Mouse (Mus musculus): ENCODE data around the gene Wdcp. TPM values are rescaled to one million over a fixed set of nuclear protein-coding genes. Genes with fewer than 3 reads are reported as not detected.
A peak's percentile ranks its signal among the peaks of the same experiment; 100 is the strongest.

Gene Wdcp
- polyA plus RNA-seq, 2 experiments, result 12.6 to 18.2 TPM

DNA sequence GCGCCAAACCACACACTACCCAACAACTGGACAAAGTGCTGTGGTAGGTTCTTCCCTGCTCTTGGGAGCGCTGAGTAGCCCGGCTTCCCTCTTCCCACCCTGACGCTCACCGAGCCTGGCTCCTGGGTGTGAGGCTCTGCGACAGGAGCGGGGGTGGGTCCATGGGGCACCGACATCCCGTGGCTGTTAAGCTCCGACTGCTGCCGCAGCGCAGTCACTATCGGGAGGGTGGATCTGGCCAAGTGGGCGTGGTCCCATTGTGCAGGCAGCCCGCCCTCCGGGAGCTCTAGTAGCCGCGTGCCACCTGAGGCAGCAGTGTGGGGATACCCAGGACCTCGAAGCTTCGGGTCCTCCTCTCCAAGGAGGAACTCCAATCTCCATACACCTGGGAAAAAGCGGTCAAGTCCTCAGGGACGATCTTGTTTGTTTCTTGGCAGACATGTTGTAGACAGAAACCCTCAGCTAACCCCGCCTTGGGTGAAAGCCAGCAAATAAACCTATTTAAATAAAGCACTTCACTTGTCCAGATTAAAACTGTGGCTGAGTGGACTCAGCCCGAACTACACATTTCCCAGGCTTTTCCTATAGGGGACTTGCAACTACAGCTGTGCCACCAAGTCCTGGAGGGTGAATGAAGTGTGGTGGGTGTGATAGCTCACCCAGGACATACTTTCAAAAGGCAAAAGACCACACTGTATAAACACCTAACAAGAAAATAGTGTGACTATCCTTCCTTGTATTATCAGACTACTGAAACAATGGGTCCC is 31.2 kb downstream of the Wdcp start, which contains the start of gene Mfsd2b:
Mfsd2b (minus strand) TSS at position 199 of the 767 bp plus-strand sequence.
- ATAC-seq (ENCODE audit: low FRiP score, low read depth) (peak; percentile 62), DNase-seq (ENCODE audit: low spot score) (peak; percentile 72)
- no peak for TF ChIP-seq POLR2A (IDR thresholded peaks at IDR 0.05; ENCODE audit: borderline replicate concordance, extremely low read depth, insufficient read depth, insufficient read length)
- Histone ChIP-seq H3K36me3 (ENCODE audit: control insufficient read depth, insufficient read depth, low read length) (peaks cover 6% of the 10 kb centered on the region; the same call in 1 of the 2 replicates), H3K9ac (ENCODE audit: low read depth, low read length, severe bottlenecking) (peak within 1 kb of the TSS; percentile 52), H3K27me3 (ENCODE audit: control insufficient read depth, insufficient read depth, low read length) (no peaks in the 10 kb centered on the region), H3K4me3 (replicated peaks; ENCODE audit: low read length) (peak within 1 kb of the TSS; percentile 34), H3K4me2 (replicated peaks; ENCODE audit: low read depth, low read length, severe bottlenecking) (peak within 1 kb of the TSS; percentile 79), H3K27ac (replicated peaks; ENCODE audit: low read depth, low read length) (no peak within 1 kb of the TSS), H3K4me1 (ENCODE audit: control insufficient read depth, insufficient read depth, low read length) (peaks cover 9% of the 10 kb centered on the region), H3K9me3 (ENCODE audit: control insufficient read depth, low read length) (no peaks in the 10 kb centered on the region)
- WGBS, result 3% methylated on average over 24 of the region's 24 CpGs

DNA sequence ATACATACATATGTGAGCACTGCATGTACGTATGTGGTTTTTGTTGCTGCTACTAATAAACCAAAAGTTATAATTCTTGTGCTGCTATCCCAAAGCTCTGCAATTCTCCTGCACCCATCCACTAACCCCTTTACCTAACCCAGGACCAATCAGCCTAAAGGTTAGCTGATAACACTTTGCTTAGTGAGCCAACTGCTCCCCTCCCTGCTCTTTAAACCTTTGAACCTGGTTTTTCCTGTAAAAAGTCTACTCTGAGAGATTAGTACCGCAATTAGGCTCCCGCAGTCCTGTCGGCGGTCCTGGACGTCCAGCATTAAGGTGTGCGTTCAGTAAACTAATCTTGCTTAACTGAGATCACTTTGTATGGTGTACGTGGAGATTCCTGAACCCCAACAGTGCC is 32.5 kb downstream of the Wdcp start:
- Histone ChIP-seq H3K4me3 (replicated peaks; ENCODE audit: low read length) (no peak overlapping the region), H3K9me3 (ENCODE audit: control insufficient read depth, low read length) (no peaks in the 10 kb centered on the region), H3K9ac (ENCODE audit: low read depth, low read length, severe bottlenecking) (no peak overlapping the region), H3K27ac (replicated peaks; ENCODE audit: low read depth, low read length) (no peak overlapping the region), H3K4me2 (replicated peaks; ENCODE audit: low read depth, low read length, severe bottlenecking) (no peak overlapping the region), H3K27me3 (ENCODE audit: control insufficient read depth, insufficient read depth, low read length) (no peaks in the 10 kb centered on the region), H3K36me3 (ENCODE audit: control insufficient read depth, insufficient read depth, low read length) (peaks cover 10% of the 10 kb centered on the region; the same call in 1 of the 2 replicates), H3K4me1 (ENCODE audit: control insufficient read depth, insufficient read depth, low read length) (peaks cover 9% of the 10 kb centered on the region)
- no peak for DNase-seq (ENCODE audit: low spot score)
- 80% methylated on average over 8 of the region's 8 CpGs for WGBS
- ATAC-seq (ENCODE audit: low FRiP score, low read depth), result no peak
- no peak for TF ChIP-seq POLR2A (IDR thresholded peaks at IDR 0.05; ENCODE audit: borderline replicate concordance, extremely low read depth, insufficient read depth, insufficient read length)

DNA sequence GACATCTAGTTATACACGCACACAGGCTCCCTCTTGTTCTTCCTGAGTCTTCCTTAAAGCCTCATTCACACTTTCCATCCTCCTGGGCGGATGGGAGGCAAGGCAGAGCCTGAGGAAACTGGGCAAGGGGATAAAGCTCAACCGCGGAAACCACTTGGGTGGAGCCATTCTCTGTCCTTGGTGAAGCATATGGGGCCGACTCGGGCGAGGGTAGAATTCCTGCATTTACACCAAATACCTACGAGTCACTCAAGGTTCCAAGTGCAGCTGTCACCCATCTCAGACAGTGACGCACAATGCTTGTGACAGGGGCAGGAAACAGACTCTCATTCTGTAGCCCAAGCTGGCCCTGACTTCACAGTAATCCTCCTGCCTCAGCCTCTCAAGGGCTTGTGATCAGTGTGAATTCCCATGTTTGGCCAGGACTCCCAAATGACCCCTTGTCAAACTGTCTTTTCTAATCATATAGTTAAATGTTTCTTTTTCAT is 35.2 kb downstream of the Wdcp start:
- DNase-seq (ENCODE audit: low spot score), result no peak
- no peak overlapping the region for H3K9ac ChIP-seq (ENCODE audit: low read depth, low read length, severe bottlenecking)
- TF ChIP-seq POLR2A (IDR thresholded peaks at IDR 0.05; ENCODE audit: borderline replicate concordance, extremely low read depth, insufficient read depth, insufficient read length), result no peak
- no peak overlapping the region for H3K27ac ChIP-seq (replicated peaks; ENCODE audit: low read depth, low read length)
- no peaks in the 10 kb centered on the region for H3K9me3 ChIP-seq (ENCODE audit: control insufficient read depth, low read length)
- peaks cover 9% of the 10 kb centered on the region for H3K4me1 ChIP-seq (ENCODE audit: control insufficient read depth, insufficient read depth, low read length)
- H3K27me3 ChIP-seq (ENCODE audit: control insufficient read depth, insufficient read depth, low read length), result no peaks in the 10 kb centered on the region
- peaks cover 19% of the 10 kb centered on the region for H3K36me3 ChIP-seq (ENCODE audit: control insufficient read depth, insufficient read depth, low read length)
- WGBS, result 83% methylated on average over 9 of the region's 9 CpGs
- no peak overlapping the region for H3K4me3 ChIP-seq (replicated peaks; ENCODE audit: low read length)
- ATAC-seq (ENCODE audit: low FRiP score, low read depth), result no peak
- no peak overlapping the region for H3K4me2 ChIP-seq (replicated peaks; ENCODE audit: low read depth, low read length, severe bottlenecking)

DNA sequence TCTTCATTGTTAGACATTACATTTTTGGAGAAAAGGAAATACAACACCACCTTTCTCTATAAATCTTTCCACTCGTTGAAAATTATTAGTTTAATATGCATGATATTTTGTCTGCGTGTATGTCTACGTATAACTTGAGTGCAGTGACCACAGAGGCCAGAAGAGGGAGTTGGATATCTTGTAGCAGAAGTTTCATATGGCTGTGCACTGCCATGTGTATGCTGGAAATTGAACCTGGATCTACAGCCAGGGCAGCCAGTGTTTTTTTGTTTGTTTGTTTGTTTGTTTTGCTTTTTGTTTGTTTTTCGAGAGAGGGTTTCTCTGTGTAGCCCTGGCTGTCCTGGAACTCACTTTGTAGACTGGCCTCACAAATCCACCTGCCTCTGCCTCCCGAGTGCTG is 35.9 kb downstream of the Wdcp start:
- H3K27ac ChIP-seq (replicated peaks; ENCODE audit: low read depth, low read length), result no peak overlapping the region
- H3K4me1 ChIP-seq (ENCODE audit: control insufficient read depth, insufficient read depth, low read length), result peaks cover 6% of the 10 kb centered on the region
- H3K36me3 ChIP-seq (ENCODE audit: control insufficient read depth, insufficient read depth, low read length), result peaks cover 19% of the 10 kb centered on the region
- H3K9ac ChIP-seq (ENCODE audit: low read depth, low read length, severe bottlenecking), result no peak overlapping the region
- H3K9me3 ChIP-seq (ENCODE audit: control insufficient read depth, low read length), result no peaks in the 10 kb centered on the region
- no peak overlapping the region for H3K4me2 ChIP-seq (replicated peaks; ENCODE audit: low read depth, low read length, severe bottlenecking)
- H3K4me3 ChIP-seq (replicated peaks; ENCODE audit: low read length), result no peak overlapping the region
- H3K27me3 ChIP-seq (ENCODE audit: control insufficient read depth, insufficient read depth, low read length), result no peaks in the 10 kb centered on the region
- no peak for TF ChIP-seq POLR2A (IDR thresholded peaks at IDR 0.05; ENCODE audit: borderline replicate concordance, extremely low read depth, insufficient read depth, insufficient read length)
- DNase-seq (ENCODE audit: low spot score) (no peak), ATAC-seq (ENCODE audit: low FRiP score, low read depth) (no peak)
- 93% methylated on average over 5 of the region's 5 CpGs for WGBS

DNA sequence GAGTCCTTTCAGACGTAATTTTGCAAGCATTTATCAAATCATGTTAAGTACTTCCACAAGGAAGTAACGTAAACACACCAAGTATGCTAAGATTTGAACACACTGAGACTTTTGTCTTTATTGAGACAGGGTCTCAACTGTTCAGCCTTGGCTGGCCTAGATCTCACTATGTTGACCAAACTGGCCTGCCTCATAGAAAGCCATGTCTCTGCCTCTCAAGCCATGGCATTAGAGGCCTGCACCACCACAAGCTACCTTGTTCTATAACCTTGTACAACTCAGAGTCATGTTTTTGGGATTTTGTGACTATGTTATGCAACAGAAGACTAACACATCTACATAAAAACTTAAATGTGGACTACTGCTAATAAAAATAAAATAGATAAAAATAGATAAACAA is 39.0 kb downstream of the Wdcp start:
- 82% methylated on average over 2 of the region's 2 CpGs for WGBS
- TF ChIP-seq POLR2A (IDR thresholded peaks at IDR 0.05; ENCODE audit: borderline replicate concordance, extremely low read depth, insufficient read depth, insufficient read length), result no peak
- DNase-seq (ENCODE audit: low spot score) (no peak), ATAC-seq (ENCODE audit: low FRiP score, low read depth) (no peak)
- H3K4me1 ChIP-seq (ENCODE audit: control insufficient read depth, insufficient read depth, low read length), result no peaks in the 10 kb centered on the region
- no peaks in the 10 kb centered on the region for H3K27me3 ChIP-seq (ENCODE audit: control insufficient read depth, insufficient read depth, low read length)
- H3K4me3 ChIP-seq (replicated peaks; ENCODE audit: low read length), result no peak overlapping the region
- no peak overlapping the region for H3K9ac ChIP-seq (ENCODE audit: low read depth, low read length, severe bottlenecking)
- no peak overlapping the region for H3K4me2 ChIP-seq (replicated peaks; ENCODE audit: low read depth, low read length, severe bottlenecking)
- peaks cover 19% of the 10 kb centered on the region for H3K36me3 ChIP-seq (ENCODE audit: control insufficient read depth, insufficient read depth, low read length)
- no peak overlapping the region for H3K27ac ChIP-seq (replicated peaks; ENCODE audit: low read depth, low read length)
- H3K9me3 ChIP-seq (ENCODE audit: control insufficient read depth, low read length), result no peaks in the 10 kb centered on the region

All from limb, embryonic 14.5 days (tissue).